Mouse (Mus musculus): ENCODE results near the gene Dgkh.
"Not testable (repeated sequence)": the region's sequence is repeated elsewhere in the genome, so short reads cannot be mapped to it uniquely, and the experiment has no call there.

Dgkh gene

DNA sequence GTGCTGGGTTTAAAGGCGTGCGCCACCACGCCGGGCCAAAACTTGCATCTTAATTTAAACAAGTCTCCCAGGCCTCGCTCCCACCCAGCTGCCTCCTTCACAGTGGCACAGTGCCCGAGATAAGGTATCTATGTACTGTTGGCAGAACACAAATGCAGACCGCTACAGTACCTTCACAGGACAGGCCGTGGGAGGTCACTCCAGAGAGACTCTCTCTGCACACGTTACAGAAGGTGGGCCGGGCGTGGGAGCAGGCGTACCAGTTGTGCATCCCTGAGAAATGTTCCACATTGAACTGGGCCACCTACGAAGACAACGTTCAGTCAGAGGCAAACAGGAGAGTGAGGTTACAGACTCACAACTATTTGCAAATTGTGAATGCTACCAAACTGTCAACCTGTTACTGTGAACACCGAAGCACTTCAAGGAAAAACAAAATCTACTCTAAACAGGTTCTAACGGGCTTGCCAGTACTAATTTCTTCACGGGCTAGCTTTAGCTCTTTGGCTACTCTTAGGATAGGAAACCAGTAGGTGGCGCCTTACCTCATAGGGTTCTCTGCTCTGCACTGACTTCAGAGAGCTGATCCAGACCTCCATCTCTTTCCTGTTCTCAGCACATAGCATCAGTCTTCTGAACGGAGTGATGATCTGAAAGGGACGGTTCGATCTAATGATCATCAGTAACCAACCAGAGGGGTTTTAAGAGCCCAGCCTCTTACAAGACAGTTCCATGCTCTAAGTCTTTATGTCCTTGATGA lies 104.9 kb downstream of the Dgkh start:
- peak; percentile 51 for DNase-seq (ENCODE audit: low spot score)

DNA sequence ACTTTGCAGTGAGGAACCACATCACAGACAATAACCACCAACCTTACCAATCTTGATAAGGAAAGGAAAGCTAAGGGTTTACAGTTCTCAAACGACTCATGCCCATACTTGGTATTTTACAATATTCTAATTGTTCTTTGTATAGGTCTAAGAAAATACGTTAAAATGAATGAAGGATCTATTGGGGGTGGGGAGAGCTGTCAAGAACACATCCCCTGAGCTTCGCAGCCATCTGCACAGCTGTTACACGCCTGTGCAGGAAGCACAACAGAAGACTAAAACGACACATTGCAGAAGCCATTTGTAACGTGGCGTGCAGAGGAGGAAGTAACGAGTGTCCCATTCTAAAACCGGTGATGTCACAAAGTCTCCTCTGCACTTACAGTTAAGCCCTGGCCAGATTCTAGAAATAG lies 113.7 kb downstream of the Dgkh start:
- DNase-seq (ENCODE audit: low spot score), result no peak

DNA sequence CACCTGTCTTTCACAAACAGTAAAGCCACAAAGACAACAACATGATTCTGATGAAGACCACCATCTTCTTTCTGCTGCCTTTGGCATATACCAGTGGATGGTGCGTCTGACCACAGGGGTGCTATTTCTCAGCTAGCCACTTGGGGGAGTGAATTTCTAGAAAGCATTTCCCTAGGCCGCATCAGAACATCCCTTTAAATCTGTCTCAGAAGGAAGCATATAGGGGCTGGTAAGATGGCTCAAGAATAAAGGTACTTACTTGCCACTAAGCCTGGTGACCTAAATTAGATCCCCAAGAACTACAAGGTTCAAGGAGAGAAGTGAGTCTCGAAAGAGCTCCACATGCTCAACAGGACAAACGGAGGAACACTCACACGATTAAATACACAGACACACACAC lies 119.0 kb downstream of the Dgkh start:
- DNase-seq (ENCODE audit: low spot score), result peak; percentile 35

GRCm38 (mm10) chr14:78612111-78612788 lies 120.3 kb downstream of the Dgkh start:
- peak; percentile 32 for DNase-seq (ENCODE audit: low spot score)

DNA sequence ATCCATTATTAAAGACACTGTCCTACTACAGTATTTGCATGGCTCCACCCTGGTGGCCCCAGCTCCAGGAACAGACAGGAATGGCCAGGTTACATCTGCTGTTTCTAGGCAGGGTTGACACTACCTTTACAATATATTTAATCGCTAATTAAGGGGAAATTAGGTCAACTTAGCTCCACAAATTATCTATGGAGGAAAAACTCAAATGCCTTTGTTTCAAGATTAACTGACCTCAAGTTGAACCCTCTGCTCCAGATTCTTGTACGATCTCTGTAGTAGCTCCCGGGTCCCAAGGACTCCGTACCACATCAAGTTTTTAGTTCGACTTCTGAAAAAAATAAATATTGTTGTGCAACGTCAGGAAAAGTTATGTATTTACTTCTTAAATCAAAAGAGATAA lies 137.7 kb downstream of the Dgkh start:
- no peak for DNase-seq (ENCODE audit: low spot score)

GRCm38 (mm10) chr14:78592965-78593364 lies 139.6 kb downstream of the Dgkh start:
- no peak for DNase-seq (ENCODE audit: low spot score)

- DNase-seq (ENCODE audit: low spot score), result peak; percentile 83
Observed at GRCm38 (mm10) chr14:78590335-78590734, 142.2 kb downstream of the Dgkh start.

DNA sequence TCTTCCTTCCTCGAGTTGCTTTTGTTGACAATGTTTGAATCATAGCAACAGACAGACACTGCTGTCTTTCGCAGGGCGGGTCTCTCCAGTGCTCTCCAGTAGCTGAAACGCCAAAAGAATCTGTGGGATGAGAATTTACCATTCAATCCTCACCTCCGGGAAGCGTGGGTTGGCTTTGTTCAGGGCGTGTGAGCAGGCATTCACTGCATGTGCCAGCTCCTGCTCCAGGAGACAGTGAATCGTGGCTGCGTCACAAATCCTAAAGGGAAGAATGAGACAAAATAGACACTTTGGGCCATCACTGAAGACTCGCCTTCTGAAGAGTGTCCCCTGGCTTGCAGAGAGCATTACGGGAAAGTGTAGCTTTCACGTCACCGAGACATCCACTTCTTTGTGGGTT lies 148.4 kb downstream of the Dgkh start:
- DNase-seq (ENCODE audit: low spot score), result no peak

GRCm38 (mm10) chr14:78583168-78583567 lies 149.4 kb downstream of the Dgkh start:
- DNase-seq (ENCODE audit: low spot score), result no peak

- no peak for DNase-seq (ENCODE audit: low spot score)
Observed at GRCm38 (mm10) chr14:78575899-78576298, 156.7 kb downstream of the Dgkh start.

DNA sequence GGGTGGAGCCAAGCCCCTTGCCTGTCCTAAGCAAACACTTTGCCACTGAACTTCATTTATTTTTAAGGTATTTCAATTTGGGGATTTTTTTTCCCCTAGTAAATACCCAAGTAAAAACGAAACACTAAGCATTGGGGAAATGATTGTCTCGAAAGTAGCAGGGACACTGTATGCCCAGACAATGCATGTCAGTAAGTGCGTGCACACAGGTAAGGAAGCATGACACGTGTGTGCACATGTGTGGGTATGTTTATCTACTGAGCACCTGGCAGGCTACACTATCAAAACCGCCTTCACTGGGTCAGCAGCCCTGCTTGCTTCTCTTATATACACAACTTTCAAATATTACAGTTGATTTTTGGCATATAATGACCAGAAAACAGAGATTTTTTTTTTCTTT lies 164.2 kb downstream of the Dgkh start:
- DNase-seq (ENCODE audit: low spot score), result no peak

DNA sequence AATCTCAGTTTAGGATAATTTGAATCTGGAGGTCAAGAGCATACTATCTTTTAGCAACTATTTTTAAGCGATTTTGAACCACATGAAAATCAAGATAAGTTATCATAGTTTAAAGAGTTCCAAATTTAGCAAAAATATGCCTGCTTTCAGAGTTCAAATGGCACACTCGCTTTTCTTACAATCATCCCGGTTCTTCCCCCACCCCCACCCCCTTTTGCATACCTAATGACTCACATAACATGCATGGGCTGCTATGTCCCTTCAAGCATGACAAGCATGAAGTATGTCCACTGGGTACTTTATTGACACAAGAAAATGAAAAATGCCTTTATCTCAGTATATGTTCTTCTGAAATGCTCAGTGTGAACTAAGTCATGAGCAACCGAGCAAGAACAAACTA lies 166.1 kb downstream of the Dgkh start:
- no peak for DNase-seq (ENCODE audit: low spot score)

DNA sequence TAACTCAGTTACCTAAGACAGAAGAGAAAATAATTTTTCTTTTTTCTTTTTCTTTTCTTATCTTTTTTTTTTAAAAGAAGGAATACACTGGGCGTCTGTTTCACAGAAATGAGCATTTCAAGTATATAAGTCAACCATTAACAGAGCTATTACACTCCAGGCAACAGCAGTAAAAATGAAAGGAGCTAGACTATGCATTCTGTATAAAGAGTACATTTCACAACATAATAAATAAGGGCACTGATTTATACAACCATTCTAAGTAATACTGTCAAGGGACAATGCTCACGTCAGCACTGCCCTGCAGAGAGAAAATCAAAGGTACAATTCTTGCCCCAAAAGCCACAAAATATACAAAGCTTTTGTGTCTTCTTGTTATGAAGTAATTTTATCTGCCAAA lies 168.3 kb downstream of the Dgkh start:
- no peak for DNase-seq (ENCODE audit: low spot score)

DNA sequence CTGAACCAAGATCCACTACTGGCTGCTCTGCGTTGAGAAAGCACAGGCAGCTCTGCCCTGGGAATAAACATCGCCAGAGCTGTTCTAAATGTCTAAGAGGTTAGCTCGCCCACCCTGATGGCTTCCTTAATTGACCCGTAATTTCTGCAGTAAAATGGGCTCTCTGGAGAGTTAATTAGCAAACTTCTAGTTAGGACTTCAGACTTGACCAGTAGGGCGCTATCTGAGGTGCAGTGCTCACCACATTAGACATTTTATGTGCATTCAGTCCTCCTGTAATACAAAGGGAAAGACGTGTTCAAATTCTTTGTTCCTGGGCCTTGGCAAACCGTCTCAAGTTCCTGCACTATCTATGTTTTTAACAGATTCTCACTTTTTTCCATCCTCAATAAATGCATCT lies 169.4 kb downstream of the Dgkh start:
- DNase-seq (ENCODE audit: low spot score), result no peak

DNA sequence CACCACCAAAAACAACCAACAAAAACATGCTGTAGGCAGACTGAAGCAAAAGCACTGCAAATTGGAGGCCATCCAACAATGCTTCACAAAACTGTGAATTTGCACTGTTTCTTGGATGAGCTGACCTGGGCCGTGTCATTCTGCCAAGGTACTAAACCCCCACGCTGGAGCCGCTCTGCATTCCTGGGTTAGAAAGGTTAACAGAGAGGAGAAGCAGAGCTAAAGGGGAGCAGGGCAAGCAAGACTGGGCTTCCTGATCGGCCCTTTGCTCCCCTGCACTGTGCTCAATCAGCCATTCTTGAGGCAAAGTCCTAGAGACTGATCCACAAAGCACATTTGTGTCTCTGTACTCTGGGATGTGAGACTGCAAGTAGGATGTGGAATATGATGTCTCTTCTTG lies 170.5 kb downstream of the Dgkh start:
- DNase-seq (ENCODE audit: low spot score), result no peak

DNA sequence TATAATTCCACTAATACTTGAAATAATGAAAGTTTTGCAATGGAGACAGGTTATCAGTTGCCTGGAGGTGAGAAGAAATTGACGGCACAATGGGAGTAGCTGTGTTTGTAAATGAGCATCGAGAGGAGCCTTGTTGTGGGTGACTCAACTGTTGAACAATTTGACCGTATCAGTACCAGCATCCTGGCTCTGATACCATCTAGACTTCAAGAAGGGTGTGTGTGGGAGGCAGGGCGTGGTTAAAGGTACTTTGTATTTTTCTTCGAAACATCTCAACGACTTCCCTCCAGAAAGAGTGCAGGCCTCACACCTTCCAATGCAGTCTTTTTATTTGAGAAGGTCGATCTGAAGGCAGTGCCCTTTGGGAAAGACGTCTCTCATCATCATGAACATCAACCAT lies 173.5 kb downstream of the Dgkh start:
- DNase-seq (ENCODE audit: low spot score), result no peak

GRCm38 (mm10) chr14:78554830-78555229 lies 177.7 kb downstream of the Dgkh start:
- DNase-seq (ENCODE audit: low spot score), result not testable (repeated sequence)

GRCm38 (mm10) chr14:78553661-78554060 lies 178.9 kb downstream of the Dgkh start:
- DNase-seq (ENCODE audit: low spot score), result no peak

DNA sequence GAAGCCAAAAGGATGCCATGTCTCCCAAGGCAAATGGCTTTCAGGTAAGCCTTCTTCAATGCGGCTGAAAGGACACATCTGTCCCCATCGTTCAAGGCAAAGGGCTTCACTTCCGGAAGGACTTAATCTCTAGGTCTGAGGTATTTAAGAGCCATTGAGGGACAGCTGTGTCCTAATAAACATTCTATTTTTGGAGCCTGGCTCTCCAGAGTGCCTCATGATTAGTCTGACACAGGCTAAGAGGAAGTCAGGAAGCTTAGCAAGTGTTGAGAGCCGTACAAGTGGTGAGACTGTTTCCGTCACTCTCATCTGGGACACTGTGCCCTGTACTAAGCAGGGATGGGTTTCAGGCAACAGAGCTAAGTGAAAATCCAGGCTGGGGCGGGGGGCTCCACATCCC lies 183.8 kb downstream of the Dgkh start:
- DNase-seq (ENCODE audit: low spot score), result no peak

GRCm38 (mm10) chr14:78541319-78541718 lies 191.3 kb downstream of the Dgkh start:
- DNase-seq (ENCODE audit: low spot score), result no peak

DNA sequence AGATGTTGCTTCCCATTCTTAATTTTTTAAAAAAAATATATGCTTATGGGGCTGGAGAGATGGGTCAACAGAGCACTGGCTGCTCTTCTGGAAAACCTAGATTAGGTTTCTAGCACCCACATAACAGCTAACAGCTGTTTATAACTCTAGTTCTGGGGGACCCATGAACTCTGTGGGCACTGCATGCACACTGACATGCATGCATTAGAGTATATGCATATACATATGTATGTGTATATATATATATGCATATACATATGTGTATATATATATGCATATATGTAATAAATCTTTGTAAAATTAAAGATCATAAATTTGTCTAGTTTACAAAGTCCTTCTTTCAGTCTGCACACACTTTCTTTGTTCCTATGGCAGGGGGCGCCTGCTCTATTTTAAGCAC lies 192.8 kb downstream of the Dgkh start:
- no peak for DNase-seq (ENCODE audit: low spot score)

DNA sequence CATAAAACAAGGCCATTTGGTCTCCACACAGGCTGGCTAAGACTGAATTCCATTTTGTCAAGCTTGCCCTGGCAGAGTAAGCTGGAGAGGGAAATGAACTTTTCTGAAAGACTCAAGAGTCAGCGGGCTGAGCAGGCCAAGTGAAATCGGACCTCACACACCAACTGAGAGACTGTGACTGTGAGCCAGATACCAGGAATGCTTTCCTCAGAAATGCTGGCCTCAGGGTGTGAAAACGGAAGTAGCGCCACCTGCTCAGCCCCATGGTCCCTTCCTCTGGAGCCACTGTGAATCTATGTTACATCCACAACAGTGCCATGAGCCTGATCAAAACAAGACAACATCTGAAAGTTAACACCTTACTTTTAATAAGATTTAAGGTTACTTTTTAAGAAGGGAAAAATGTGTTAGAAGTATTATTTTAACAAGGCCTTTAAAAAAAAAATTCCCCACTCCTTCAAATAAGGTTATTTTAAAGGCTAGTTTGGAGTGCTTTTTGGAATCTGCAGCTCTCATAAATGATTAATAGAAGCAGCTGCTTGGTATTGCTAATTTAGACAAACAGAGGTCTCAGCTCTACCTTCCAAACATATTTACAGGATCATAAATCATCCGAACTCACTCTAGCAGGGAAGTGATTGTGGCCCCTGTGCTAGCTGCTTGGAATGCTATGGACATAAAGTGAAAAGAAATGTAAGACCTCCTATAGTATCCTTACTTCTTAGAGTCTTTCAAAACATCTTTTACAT lies 193.8 kb downstream of the Dgkh start:
- peak; percentile 64 for DNase-seq (ENCODE audit: low spot score)

GRCm38 (mm10) chr14:78537551-78537950 lies 195.0 kb downstream of the Dgkh start:
- DNase-seq (ENCODE audit: low spot score), result no peak

Data from embryo, embryonic 10 days (tissue).